Mouse (Mus musculus) Patski (cell line): ENCODE measurements around the gene Adgre5. TPM values are rescaled to one million over a fixed set of nuclear protein-coding genes. Genes with fewer than 3 reads are reported as not detected.

Experiments
- ATAC-seq: fragments of 100-300 bp; one replicate; pipeline ENCODE4 v1.8.0; 2021
- CTCF ChIA-PET: fragments of 350-600 bp; sonication (Branson Sonifier 250); formaldehyde crosslinking; loops from one replicate; lab custom pipeline; 2022; ENCODE audit warnings: inconsistent platforms; lab: Charles Lee
- POLR2A ChIA-PET: fragments of 350-600 bp; sonication (Branson Sonifier 250); formaldehyde crosslinking; loops from one replicate; lab custom pipeline; 2022; ENCODE audit warnings: antibody characterized with exemption, inconsistent platforms; lab: Charles Lee
- DNase-seq: peaks from one replicate; pipeline ENCODE4 v3.0.0-alpha.2; 2011; ENCODE audit warnings: low read depth, low spot score
- H3K27me3 ChIP-seq: fragments of 371-371 bp; one replicate; pipeline ENCODE4 v1.5.1; 2021
- CTCF ChIP-seq: fragments of 100-300 bp; IDR thresholded peaks from one replicate; pipeline ENCODE4 v1.5.1; 2021
- in situ Hi-C: fragments of 300-500 bp; cut with MboI; formaldehyde crosslinking; loops from 3 replicates; pipeline ENCODE4 v1.11.1; 2018; ENCODE audit warnings: low pct_unique_long_range_greater_than_20kb, mixed read lengths
- polyA plus RNA-seq: library from polyadenylated mRNA; unstranded; gene quantifications from one replicate; pipeline ENCODE4 v1.2.3, GENCODE M21; 2021

The Adgre5 gene
- polyA plus RNA-seq, 1 experiment from 2014 or later: 77.0 TPM

GRCm38 (mm10) chr8:83714676-83715030 is 26.5 kb downstream of the Adgre5 start:
- DNase-seq: no peak
- in situ Hi-C loops: no loop called here
- ChIA-PET POLR2A (interaction anchor here (1.0 to 2.7 kb wide), 3 partner anchors 11 to 105 kb away, joined by 3 to 12 read pairs (median 5); partner anchors contain the start of gene Pkn1), CTCF (interaction anchor here (1.0 to 2.1 kb wide), 6 partner anchors 10 to 184 kb away, joined by 3 to 9 read pairs (median 4); no protein-coding TSS in a partner anchor)
- no peak for ATAC-seq
- no peaks in the 10 kb centered on the region for H3K27me3 ChIP-seq
- no peak for TF ChIP-seq CTCF

DNA sequence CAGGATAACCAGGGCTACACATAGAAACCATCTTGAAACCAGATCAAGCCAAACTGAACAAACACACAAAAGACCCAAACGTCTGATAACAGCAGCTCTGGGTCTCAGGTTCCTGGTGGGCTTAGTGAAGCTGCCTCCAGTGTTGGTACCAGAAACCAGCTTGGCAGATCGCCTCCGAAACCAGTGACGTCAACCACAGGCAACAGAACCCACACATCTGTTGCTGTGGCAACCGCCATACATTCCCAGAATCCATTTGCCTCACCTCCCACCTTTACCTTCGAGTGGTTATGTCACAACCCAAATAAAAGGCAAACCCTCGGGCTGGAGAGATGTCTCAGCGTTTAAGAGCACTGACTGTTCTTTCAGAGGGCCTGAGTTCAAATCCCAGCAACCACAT is 33.6 kb downstream of the Adgre5 start:
- ATAC-seq: no peak
- POLR2A ChIA-PET: no interaction called here
- in situ Hi-C loops: no loop called here
- DNase-seq: no peak
- CTCF ChIA-PET: no interaction called here
- no peak for TF ChIP-seq CTCF
- H3K27me3 ChIP-seq: no peaks in the 10 kb centered on the region

DNA sequence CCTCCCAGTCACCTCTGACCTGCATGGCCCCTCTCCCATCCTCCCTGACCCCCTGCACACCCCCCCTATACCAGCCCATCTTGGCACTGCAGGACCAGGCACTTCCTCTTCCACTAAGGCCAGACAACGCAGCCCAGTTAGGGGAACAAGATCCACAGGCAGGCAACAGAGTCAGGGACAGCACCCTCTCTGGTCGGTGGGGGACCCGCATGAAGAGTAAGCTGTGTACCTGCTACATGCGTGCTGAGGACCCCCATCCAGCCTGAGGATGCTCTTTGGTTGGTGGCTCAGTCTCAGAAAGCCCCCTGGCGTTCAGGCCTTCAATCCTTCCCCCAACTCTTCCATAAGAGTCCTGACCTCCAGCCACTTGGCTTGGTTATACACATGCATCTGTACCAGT is 34.7 kb downstream of the Adgre5 start:
- DNase-seq: no peak
- no peaks in the 10 kb centered on the region for H3K27me3 ChIP-seq
- no peak for TF ChIP-seq CTCF
- ChIA-PET POLR2A (no interaction called here), CTCF (no interaction called here)
- in situ Hi-C loops: no loop called here
- ATAC-seq: no peak

DNA sequence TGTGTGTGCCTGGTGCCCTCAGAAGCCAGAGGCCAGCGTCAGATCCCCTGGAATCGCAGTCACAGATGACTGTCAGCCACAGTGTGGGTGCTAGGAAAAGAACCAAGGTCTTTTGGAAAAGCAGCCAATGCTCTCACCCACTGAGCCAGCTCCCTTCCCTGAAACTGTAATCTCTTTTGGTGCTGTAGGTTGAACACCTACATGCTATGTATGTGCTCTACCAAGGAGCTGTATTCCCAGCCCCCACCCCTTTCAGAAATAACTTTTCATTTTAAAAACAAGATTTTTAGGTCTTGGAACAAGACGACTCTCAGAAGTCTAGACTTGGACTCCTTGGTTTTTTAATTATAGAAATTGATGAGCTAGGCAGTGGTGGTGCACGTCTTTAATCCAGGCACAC is 37.7 kb downstream of the Adgre5 start:
- H3K27me3 ChIP-seq: no peaks in the 10 kb centered on the region
- CTCF ChIA-PET: interaction anchor here (1.8 kb wide), 1 partner anchor 11 kb away, joined by 7 read pairs; the partner anchor contains the start of gene Ddx39
- ATAC-seq (no peak), DNase-seq (no peak)
- in situ Hi-C loops: no loop called here
- no peak for TF ChIP-seq CTCF
- POLR2A ChIA-PET: interaction anchor here (1.0 kb wide), 1 partner anchor 12 kb away, joined by 3 read pairs; the partner anchor contains the start of gene Ddx39

DNA sequence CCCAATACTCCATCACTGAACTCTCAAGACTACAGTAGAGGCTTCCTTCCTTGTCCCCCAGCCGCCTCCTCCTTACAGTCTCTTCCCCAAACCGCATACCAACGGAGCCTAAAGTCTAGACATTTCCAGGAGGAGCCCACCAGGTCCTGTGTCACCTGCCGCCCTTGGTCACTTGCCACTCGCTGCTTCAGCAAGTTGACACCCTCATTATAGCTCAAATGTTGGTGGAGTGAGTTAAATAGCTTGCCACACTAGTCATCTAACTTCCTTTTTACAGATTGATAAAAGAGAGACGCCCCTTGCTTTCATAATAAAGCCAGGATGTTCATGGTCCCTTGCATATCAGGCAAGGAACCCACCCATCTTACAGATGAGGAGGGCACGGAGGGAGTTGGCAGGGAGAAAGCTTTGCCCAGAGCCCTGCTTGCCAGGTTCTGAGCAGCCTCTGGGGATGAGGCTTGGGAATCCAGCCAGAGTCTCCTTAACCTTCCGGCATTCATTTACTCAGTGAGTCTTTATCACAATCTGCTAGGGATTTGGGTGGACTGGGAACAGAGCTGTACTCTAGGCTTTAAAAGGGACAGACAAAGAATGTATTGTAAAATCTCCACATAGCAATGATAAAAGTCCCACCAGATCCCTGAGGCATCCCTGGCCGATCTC is 40.6 kb downstream of the Adgre5 start:
- DNase-seq: no peak
- in situ Hi-C loops: no loop called here
- H3K27me3 ChIP-seq: no peaks in the 10 kb centered on the region
- no peak for TF ChIP-seq CTCF
- ATAC-seq: no peak
- POLR2A ChIA-PET: no interaction called here
- CTCF ChIA-PET: interaction anchor here (1.8 kb wide), 1 partner anchor 14 kb away, joined by 4 read pairs; no protein-coding TSS in a partner anchor

GRCm38 (mm10) chr8:83699566-83699965 is 41.6 kb downstream of the Adgre5 start:
- H3K27me3 ChIP-seq: no peaks in the 10 kb centered on the region
- in situ Hi-C loops: no loop called here
- ATAC-seq (no peak), DNase-seq (no peak)
- no peak for TF ChIP-seq CTCF
- ChIA-PET CTCF (interaction anchor here (1.0 kb wide), 1 partner anchor 37 kb away, joined by 3 read pairs; no protein-coding TSS in a partner anchor), POLR2A (interaction anchor here (0.5 to 2.6 kb wide), 3 partner anchors 15 to 34 kb away, joined by 3 to 12 read pairs (median 3); partner anchors contain the start of gene Ddx39)

GRCm38 (mm10) chr8:83698661-83699453 is 42.3 kb downstream of the Adgre5 start, which contains the start of gene Pkn1:
Gene Pkn1, minus strand, starts transcription at chr8:83699179.
- DNase-seq (no peak), ATAC-seq (peak; percentile 82)
- CTCF ChIA-PET: interaction anchor here (1.0 kb wide), 1 partner anchor 36 kb away, joined by 3 read pairs; no protein-coding TSS in a partner anchor
- TF ChIP-seq CTCF: no peak
- POLR2A ChIA-PET: interaction anchor here (0.5 to 2.6 kb wide), 4 partner anchors 15 to 33 kb away, joined by 3 to 12 read pairs (median 4); partner anchors contain the start of gene Ddx39
- H3K27me3 ChIP-seq: no peaks in the 10 kb centered on the region
- in situ Hi-C loops: no loop called here

GRCm38 (mm10) chr8:83698291-83698660 is 42.9 kb downstream of the Adgre5 start:
- in situ Hi-C loops: no loop called here
- DNase-seq (no peak), ATAC-seq (peak; percentile 14)
- POLR2A ChIA-PET: interaction anchor here (1.0 to 2.6 kb wide), 3 partner anchors 16 to 25 kb away, joined by 3 to 12 read pairs (median 5); partner anchors contain the start of gene Ddx39
- TF ChIP-seq CTCF: no peak
- CTCF ChIA-PET: no interaction called here
- H3K27me3 ChIP-seq: no peaks in the 10 kb centered on the region

DNA sequence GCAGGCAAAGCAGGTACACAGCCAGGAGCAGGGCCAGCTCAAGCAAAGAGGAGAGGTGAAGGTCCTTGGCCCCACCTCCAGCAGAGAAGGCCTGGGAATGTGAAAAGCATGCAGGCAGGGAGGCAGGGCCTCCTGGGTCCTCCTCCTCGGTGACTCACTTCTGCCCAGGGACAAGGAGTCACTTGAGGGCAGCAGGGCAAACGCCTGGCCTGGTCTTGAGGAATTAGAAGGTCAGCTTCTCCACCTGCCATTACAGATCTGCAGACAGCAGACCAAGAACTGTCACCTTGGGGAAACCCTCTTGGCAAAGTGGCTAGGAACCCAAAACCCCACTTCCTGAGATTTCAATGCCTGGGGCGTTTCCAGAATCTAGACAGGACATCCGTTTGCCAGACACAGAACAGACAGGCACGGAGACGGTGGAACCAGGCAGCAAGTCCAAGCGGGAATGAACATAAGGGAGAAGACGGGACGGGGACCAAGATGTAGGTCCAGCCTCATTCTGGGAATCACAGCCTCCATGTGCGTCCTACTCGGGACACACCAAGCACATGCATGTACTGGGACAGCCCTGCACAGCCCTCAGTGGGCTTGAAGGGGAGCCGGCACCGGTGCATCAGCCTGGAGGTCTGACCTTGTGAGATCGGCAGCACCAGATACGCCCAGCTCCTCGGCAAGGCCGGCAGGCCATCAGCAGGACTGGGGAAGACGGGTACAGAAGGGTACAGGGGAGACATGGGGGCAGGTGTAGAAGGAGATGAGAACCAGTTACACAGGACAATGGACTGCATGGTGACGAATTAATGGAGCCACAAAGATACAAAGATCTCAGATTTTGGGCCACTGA is 43.5 kb downstream of the Adgre5 start:
- no peak for DNase-seq
- no peak for TF ChIP-seq CTCF
- ATAC-seq: peak; percentile 49
- POLR2A ChIA-PET: interaction anchor here (1.8 to 2.6 kb wide), 2 partner anchors 17 to 24 kb away, joined by 5 to 12 read pairs; partner anchors contain the start of gene Ddx39
- CTCF ChIA-PET: no interaction called here
- no peaks in the 10 kb centered on the region for H3K27me3 ChIP-seq
- in situ Hi-C loops: no loop called here
